Mouse (Mus musculus) ES-Bruce4 (cell line): Measurements from ENCODE around the gene Stmnd1.
"Not testable (repeated sequence)": the region's sequence is repeated elsewhere in the genome, so short reads cannot be mapped to it uniquely, and the experiment has no call there.

ENCODE experiments used
- CTCF ChIP-seq: IDR thresholded peaks from one replicate; pipeline ENCODE4 v1.8.1; 2011; ENCODE audit warnings: low read depth, low read length
- EP300 ChIP-seq: IDR thresholded peaks from 2 replicates; pipeline ENCODE4 v1.6.1; 2011; ENCODE audit warnings: low read depth, low read length; ENCODE audit not compliant: insufficient read depth
- POLR2A ChIP-seq: IDR thresholded peaks from one replicate; pipeline ENCODE4 v1.8.1; 2011; ENCODE audit warnings: low read length; ENCODE audit not compliant: insufficient read depth

DNA sequence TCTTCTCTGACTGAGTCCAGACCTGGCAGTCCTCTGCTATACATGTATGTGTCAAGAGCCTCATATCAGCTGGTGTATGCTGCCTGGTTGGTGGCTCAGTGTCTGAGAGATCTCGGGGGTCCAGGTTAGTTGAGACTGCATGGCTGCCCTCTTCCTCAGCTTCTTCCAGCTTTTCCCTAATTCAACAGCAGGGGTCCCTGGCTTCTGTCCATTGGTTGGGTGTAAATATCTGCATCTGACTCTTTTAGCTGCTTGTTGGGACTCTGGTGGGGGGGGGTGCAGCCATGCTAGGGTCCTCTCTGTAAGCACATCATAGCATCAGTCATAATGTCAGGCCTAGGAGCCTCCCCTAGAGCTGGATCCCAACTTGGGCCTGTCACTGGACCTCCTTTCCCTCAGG, 62.8 kb downstream of the Stmnd1 start:
- not testable (repeated sequence) for TF ChIP-seq CTCF, POLR2A, EP300
